Mouse (Mus musculus) heart, embryonic 14.5 days (tissue): ENCODE measurements around the gene Fmo6. TPM values are rescaled to one million over a fixed set of nuclear protein-coding genes. Genes with fewer than 3 reads are reported as not detected.

Experiments
- polyA plus RNA-seq: library from polyadenylated mRNA; unstranded; fragments of >200 nt; fragmentation: Nextera tagmentation; extraction: Ambion mirVana; gene quantifications from 2 replicates; pipeline ENCODE4 v1.2.1, GENCODE M21; 2014

The Fmo6 gene
- polyA plus RNA-seq, 1 experiment from 2014 or later, result not detected

Other genes with a start within 250 kb of the Fmo6 start
- 80.1 and 91.7 TPM in 2 replicates for gene Prrc2c, start 197.0 kb downstream of the Fmo6 start, polyA plus RNA-seq
- 0.46 and 0.55 TPM in 2 replicates for gene Fmo4, start 123.5 kb downstream of the Fmo6 start, polyA plus RNA-seq
- gene Fmo1, start 70.9 kb downstream of the Fmo6 start, polyA plus RNA-seq, result 4.1 and 4.9 TPM in 2 replicates
- gene Fmo2, start 38.8 kb downstream of the Fmo6 start, polyA plus RNA-seq, result 8.3 and 8.9 TPM in 2 replicates
- gene Fmo3, start 47.0 kb upstream of the Fmo6 start, polyA plus RNA-seq, result not detected in 2 replicates
- not detected in 2 replicates for gene Mroh9, start 148.2 kb upstream of the Fmo6 start, polyA plus RNA-seq